Mouse (Mus musculus): ENCODE measurements at regions not wholly inside any gene's neighbourhood (a gene's known extent, or its start where the extent isn't known, plus 50 kb on each side); places are given as distances from the start of the nearest gene placed in this dataset.

DNA sequence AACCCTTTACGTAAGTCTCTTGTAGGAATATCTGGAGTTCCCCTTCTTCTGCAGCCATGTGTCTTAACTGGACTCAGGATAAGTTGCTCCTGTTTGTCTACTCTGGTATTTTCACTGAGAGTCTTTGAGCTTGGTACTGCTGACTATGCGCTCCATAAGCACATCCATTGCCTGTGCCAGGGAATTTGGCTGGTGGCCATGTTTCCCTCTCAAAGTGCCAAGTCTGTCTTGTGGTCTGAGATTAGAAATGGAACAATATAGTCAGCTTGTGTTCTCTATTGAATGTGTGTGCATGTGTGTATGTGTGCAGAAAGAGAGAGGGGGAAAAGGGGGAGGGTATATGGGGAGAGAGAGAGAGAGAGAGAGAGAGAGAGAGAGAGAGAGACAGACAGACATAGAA, 263.7 kb downstream of the Olfm4 start:
- TF ChIP-seq CTCF (IDR thresholded peaks at IDR 0.05) (no peak), POLR2A (IDR thresholded peaks at IDR 0.05; ENCODE audit: insufficient read depth, low read depth, low read length) (no peak)
